Mouse (Mus musculus) hindlimb bud, embryonic 11.5 days (tissue): ENCODE results near the gene Cherp.

Experiments used
- DNase-seq: peaks from one replicate; pipeline ENCODE4 v3.0.0-alpha.2; 2012; ENCODE audit warnings: low read depth, low spot score; ENCODE audit errors: extremely low spot score

Cherp gene

DNA sequence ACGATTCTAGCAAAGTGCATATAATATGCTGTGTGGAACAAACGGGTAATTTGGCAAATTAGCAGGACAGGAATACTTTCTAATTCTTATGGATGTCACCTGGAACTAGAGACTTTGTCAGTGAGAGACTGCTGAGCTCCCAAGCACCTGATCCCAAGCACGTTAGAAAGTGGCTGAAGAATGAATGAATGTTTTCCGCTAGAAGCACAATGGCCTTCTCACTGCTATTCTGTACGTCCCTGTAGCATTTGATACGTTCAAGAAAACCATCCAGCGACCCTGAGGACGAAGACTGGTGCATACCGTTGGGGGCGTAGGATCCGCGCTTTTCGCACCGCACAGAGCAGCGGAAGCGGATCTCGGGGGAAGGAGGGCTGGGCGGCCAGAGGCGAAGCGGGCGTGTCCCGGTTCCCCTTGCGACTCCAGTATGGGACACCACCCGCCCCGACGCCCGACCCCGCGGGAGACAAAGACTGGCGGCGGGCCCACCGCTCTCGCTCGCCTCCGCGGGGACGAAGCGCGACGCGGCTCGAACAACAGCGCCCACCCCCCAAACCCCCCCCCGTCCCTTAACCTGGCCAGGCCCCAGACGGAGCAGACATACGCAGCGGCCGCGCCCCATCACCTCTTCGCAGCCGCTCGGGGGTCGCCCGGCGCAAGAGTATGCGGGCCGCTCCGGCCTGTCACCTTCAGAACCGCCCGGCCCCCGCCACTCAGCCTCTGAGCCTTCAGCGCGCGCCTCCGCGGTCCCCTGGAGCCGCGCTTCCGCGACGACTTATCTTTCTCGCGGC lies 54.3 kb downstream of the Cherp start:
- DNase-seq: no peak

DNA sequence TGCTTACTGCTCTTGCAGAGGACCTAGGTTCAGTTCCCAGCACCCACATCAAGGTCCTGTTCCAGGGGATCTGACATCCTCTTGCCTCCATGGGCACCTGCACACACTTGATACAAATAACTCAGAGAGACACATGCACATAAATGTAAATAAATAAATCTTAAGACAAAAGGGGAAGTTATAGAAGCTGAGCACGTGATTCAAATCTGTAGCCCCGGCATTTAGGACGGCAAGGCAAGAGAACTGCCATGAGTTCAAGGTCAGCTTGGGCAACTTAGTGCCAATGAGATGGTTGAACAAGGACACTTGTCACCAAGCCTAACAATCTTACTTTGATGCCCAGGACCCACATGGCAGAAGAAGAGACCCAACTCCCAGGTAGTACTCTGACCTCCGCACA lies 57.0 kb downstream of the Cherp start:
- no peak for DNase-seq

DNA sequence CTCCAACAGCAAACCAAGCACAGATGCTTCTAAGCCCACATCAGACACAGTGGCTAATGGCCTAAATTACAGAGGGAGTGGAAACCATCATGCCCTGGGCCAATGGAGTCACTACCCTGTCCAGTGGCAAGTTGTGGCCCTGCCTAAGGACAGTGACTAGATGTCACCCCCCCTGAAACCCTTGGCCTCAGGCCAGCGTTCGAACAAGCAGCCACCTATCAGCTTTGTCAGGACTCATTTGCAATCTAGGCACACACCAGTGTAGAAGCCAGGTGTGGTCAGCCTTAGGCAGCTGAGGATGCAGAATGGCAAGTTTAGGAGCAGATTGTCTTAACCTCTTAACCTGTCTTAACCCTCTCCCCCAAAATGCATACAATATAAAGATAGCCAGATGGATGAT lies 59.8 kb downstream of the Cherp start:
- DNase-seq: no peak

DNA sequence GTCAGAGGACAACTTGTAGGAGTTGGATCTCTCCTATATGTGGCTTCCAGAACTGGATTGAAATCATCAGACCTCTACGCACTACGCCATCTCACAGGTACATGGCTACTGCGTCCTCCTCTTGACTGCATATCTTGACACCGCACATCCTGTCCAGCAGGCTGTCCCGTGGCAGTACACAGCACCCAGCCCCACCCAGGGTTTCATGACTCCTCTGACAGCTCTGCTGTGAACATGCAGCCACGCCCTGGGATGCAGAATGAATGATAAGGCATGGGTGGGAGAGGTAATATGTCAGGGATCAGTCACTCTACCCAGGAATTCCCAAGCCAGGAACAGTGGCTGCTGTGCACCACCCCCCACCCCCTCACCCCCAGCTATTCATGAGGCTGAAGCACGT lies 61.2 kb downstream of the Cherp start:
- DNase-seq: no peak
